9 mouse cellular contexts compared by ENCODE assay signal in the genomic region with DNA sequence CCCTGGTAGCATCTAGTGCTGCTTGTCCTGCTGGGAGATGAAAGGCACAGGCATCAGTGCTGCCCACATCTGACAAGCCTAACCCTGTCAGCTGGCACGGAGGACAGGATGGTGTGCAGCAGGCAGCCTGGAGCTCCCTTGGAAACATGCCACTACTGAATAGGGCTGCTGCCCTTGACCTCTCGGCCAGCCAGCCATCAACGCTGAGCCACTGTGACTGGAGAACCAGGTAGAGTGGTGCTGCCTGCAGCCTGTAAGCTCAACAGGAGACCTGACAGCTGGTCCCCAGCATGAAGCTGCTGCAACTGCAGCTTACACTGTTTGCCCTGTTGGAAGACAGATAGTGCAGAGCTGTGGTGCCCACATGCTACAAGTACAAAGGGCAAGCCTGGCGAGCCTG. TPM values are rescaled to one million over a fixed set of nuclear protein-coding genes. Genes with fewer than 3 reads are reported as not detected.
A peak's percentile ranks its signal among the peaks of the same experiment; 100 is the strongest.
DNase-seq lines count a peak whose midpoint lies in the region; ATAC-seq lines count a peak whose summit lies in the region.
"Had no signal": no experiment of that assay in that cellular context is flagged by ENCODE, and none has a peak within 500 bp of the region (broad histone marks: within the 10 kb centered on the region; RNA-seq: fewer than 3 reads in every experiment).

No protein-coding gene starts in this region.

- no peaks in the 10 kb centered on the region for H3K9me3 ChIP-seq in embryonic facial prominence, embryonic 11.5 days (replicated peaks; ENCODE audit: control insufficient read depth, low read length)
- H3K9me3 ChIP-seq in embryonic facial prominence, embryonic 10.5 days = no peaks in the 10 kb centered on the region
- H3K9me3 ChIP-seq in limb, embryonic 12.5 days = no peaks in the 10 kb centered on the region
- H3K9me3 ChIP-seq in limb, embryonic 10.5 days (replicated peaks) = no peaks in the 10 kb centered on the region
- no peaks in the 10 kb centered on the region for H3K9me3 ChIP-seq in heart, embryonic 11.5 days (replicated peaks; ENCODE audit: control insufficient read depth, low read length)
- H3K9me3 ChIP-seq in midbrain, embryonic 12.5 days = no peaks in the 10 kb centered on the region

- H3K4me2 ChIP-seq in embryonic facial prominence, embryonic 11.5 days (ENCODE audit: low read depth, low read length) = no peak overlapping the region
- no peak overlapping the region for H3K4me2 ChIP-seq in limb, embryonic 12.5 days
- H3K4me2 ChIP-seq in heart, embryonic 11.5 days = no peak overlapping the region
- H3K4me2 ChIP-seq in midbrain, embryonic 12.5 days (replicated peaks) = no peak overlapping the region

- DNase-seq in embryonic facial prominence, embryonic 11.5 days (ENCODE audit: low spot score) = no peak
- no peak for DNase-seq in embryonic facial prominence, embryonic 10.5 days (ENCODE audit: low spot score)
- no peak for DNase-seq in limb, embryonic 10.5 days (ENCODE audit: low spot score)
- DNase-seq in urinary bladder, adult 2 months (ENCODE audit: low spot score) = no peak
- DNase-seq in right cerebral cortex, adult 18-20 months = no peak

- H3K27me3 ChIP-seq in embryonic facial prominence, embryonic 11.5 days (ENCODE audit: control insufficient read depth, insufficient read depth, low read length) = no peaks in the 10 kb centered on the region
- no peaks in the 10 kb centered on the region for H3K27me3 ChIP-seq in embryonic facial prominence, embryonic 10.5 days (replicated peaks; ENCODE audit: low read depth, poor library complexity, severe bottlenecking)
- no peaks in the 10 kb centered on the region for H3K27me3 ChIP-seq in limb, embryonic 12.5 days
- H3K27me3 ChIP-seq in limb, embryonic 10.5 days (ENCODE audit: low read depth, poor library complexity, severe bottlenecking) = no peaks in the 10 kb centered on the region
- H3K27me3 ChIP-seq in heart, embryonic 11.5 days (ENCODE audit: control insufficient read depth, insufficient read depth, low read length) = no peaks in the 10 kb centered on the region
- H3K27me3 ChIP-seq in midbrain, embryonic 12.5 days = no peaks in the 10 kb centered on the region
- H3K27me3 ChIP-seq: Patski had no signal

- H3K27ac ChIP-seq in embryonic facial prominence, embryonic 11.5 days (replicated peaks; ENCODE audit: low read depth, low read length) = no peak overlapping the region
- no peak overlapping the region for H3K27ac ChIP-seq in embryonic facial prominence, embryonic 10.5 days (replicated peaks)
- H3K27ac ChIP-seq in limb, embryonic 12.5 days = no peak overlapping the region
- no peak overlapping the region for H3K27ac ChIP-seq in limb, embryonic 10.5 days
- no peak overlapping the region for H3K27ac ChIP-seq in heart, embryonic 11.5 days (ENCODE audit: low read depth, low read length)
- no peak overlapping the region for H3K27ac ChIP-seq in midbrain, embryonic 12.5 days (replicated peaks)

- no peaks in the 10 kb centered on the region for H3K4me1 ChIP-seq in embryonic facial prominence, embryonic 11.5 days (ENCODE audit: control insufficient read depth, insufficient read depth, low read length)
- no peaks in the 10 kb centered on the region for H3K4me1 ChIP-seq in embryonic facial prominence, embryonic 10.5 days
- no peaks in the 10 kb centered on the region for H3K4me1 ChIP-seq in limb, embryonic 12.5 days (replicated peaks)
- no peaks in the 10 kb centered on the region for H3K4me1 ChIP-seq in limb, embryonic 10.5 days
- no peaks in the 10 kb centered on the region for H3K4me1 ChIP-seq in heart, embryonic 11.5 days (ENCODE audit: control insufficient read depth, insufficient read depth, low read length)
- H3K4me1 ChIP-seq in midbrain, embryonic 12.5 days = no peaks in the 10 kb centered on the region

- H3K4me3 ChIP-seq in embryonic facial prominence, embryonic 11.5 days (ENCODE audit: low read depth, low read length) = no peak overlapping the region
- no peak overlapping the region for H3K4me3 ChIP-seq in embryonic facial prominence, embryonic 10.5 days
- no peak overlapping the region for H3K4me3 ChIP-seq in limb, embryonic 12.5 days (replicated peaks)
- H3K4me3 ChIP-seq in limb, embryonic 10.5 days = no peak overlapping the region
- no peak overlapping the region for H3K4me3 ChIP-seq in heart, embryonic 11.5 days (ENCODE audit: low read depth, low read length)
- no peak overlapping the region for H3K4me3 ChIP-seq in midbrain, embryonic 12.5 days

- WGBS in embryonic facial prominence, embryonic 11.5 days = 60% methylated on average over 4 of the region's 4 CpGs
- 72% methylated on average over 4 of the region's 4 CpGs for WGBS in embryonic facial prominence, embryonic 10.5 days
- WGBS in limb, embryonic 12.5 days = 81% methylated on average over 4 of the region's 4 CpGs
- WGBS in limb, embryonic 10.5 days = 85% methylated on average over 4 of the region's 4 CpGs
- 47% methylated on average over 4 of the region's 4 CpGs for WGBS in heart, embryonic 11.5 days (ENCODE audit: insufficient replicate concordance)
- 74% methylated on average over 4 of the region's 4 CpGs for WGBS in midbrain, embryonic 12.5 days

- 0 out of 2 replicates have a peak, but pooled peaks have one; percentile 29 for ATAC-seq in embryonic facial prominence, embryonic 11.5 days (replicated peaks; ENCODE audit: insufficient number of reproducible peaks, low FRiP score, low TSS enrichment, low read depth)
- peak; percentile 31; the same call in 1 of the 2 replicates for ATAC-seq in limb, embryonic 12.5 days (ENCODE audit: insufficient number of reproducible peaks, insufficient read depth, low FRiP score, low TSS enrichment, low read depth)
- ATAC-seq in heart, embryonic 11.5 days (replicated peaks; ENCODE audit: insufficient number of reproducible peaks, low FRiP score, low TSS enrichment) = 0 out of 2 replicates have a peak, but pooled peaks have one; percentile 22
- ATAC-seq in midbrain, embryonic 12.5 days (ENCODE audit: low FRiP score, low read depth) = peak; percentile 38; the same call in 1 of the 2 replicates
- ATAC-seq: Patski had no signal

- no peak overlapping the region for H3K9ac ChIP-seq in embryonic facial prominence, embryonic 11.5 days (replicated peaks; ENCODE audit: low read length)
- no peak overlapping the region for H3K9ac ChIP-seq in limb, embryonic 12.5 days (replicated peaks)
- H3K9ac ChIP-seq in heart, embryonic 11.5 days (ENCODE audit: low read depth, low read length) = no peak overlapping the region
- H3K9ac ChIP-seq in midbrain, embryonic 12.5 days (replicated peaks) = no peak overlapping the region

- H3K36me3 ChIP-seq in embryonic facial prominence, embryonic 11.5 days (replicated peaks; ENCODE audit: control insufficient read depth, insufficient read depth, low read depth, low read length) = no peaks in the 10 kb centered on the region
- H3K36me3 ChIP-seq in embryonic facial prominence, embryonic 10.5 days (replicated peaks) = peaks cover 12% of the 10 kb centered on the region; the same call in 1 of the 2 replicates
- H3K36me3 ChIP-seq in limb, embryonic 12.5 days = peaks cover 10% of the 10 kb centered on the region
- no peaks in the 10 kb centered on the region for H3K36me3 ChIP-seq in limb, embryonic 10.5 days
- peaks cover 3% of the 10 kb centered on the region; the same call in 1 of the 2 replicates for H3K36me3 ChIP-seq in heart, embryonic 11.5 days (ENCODE audit: control insufficient read depth, insufficient read depth, low read length)
- H3K36me3 ChIP-seq in midbrain, embryonic 12.5 days = peaks cover 6% of the 10 kb centered on the region; the same call in 1 of the 2 replicates

RNA-seq across cellular contexts. Expression of a gene that starts 27.3 kb away (rescaled TPM):
- 6.4 and 7.7 TPM in 2 replicates for polyA plus RNA-seq in embryonic facial prominence, embryonic 11.5 days (2014; fragmentation: Nextera tagmentation; extraction: Ambion mirVana)
- polyA plus RNA-seq in embryonic facial prominence, embryonic 10.5 days (2016; fragmentation: Nextera tagmentation; extraction: Ambion mirVana) = 2.1 and 3.4 TPM in 2 replicates
- polyA plus RNA-seq in limb, embryonic 12.5 days (2016; fragmentation: Nextera tagmentation; extraction: Ambion mirVana) = 2.5 and 3.4 TPM in 2 replicates
- polyA plus RNA-seq in limb, embryonic 10.5 days (2016; fragmentation: Nextera tagmentation; extraction: Ambion mirVana) = 1.9 and 3.7 TPM in 2 replicates
- 2.1 and 2.2 TPM in 2 replicates for polyA plus RNA-seq in heart, embryonic 11.5 days (2014; fragmentation: Nextera tagmentation; extraction: Ambion mirVana)
- polyA plus RNA-seq in midbrain, embryonic 12.5 days (2016; fragmentation: Nextera tagmentation; extraction: Ambion mirVana) = 63.2 and 64.3 TPM in 2 replicates
- 3.9 and 5.6 TPM in 2 replicates for polyA plus RNA-seq in urinary bladder, adult 2 months (2012; rRNA removed)
- polyA plus RNA-seq: Patski had no signal

RNA-seq across cellular contexts. Expression of a gene that starts 48.3 kb away (rescaled TPM):
- polyA plus RNA-seq in embryonic facial prominence, embryonic 11.5 days (2014; fragmentation: Nextera tagmentation; extraction: Ambion mirVana) = 5.9 and 9.6 TPM in 2 replicates
- polyA plus RNA-seq in embryonic facial prominence, embryonic 10.5 days (2016; fragmentation: Nextera tagmentation; extraction: Ambion mirVana) = 4.8 and 5.9 TPM in 2 replicates
- 7.5 and 8.3 TPM in 2 replicates for polyA plus RNA-seq in limb, embryonic 12.5 days (2016; fragmentation: Nextera tagmentation; extraction: Ambion mirVana)
- polyA plus RNA-seq in limb, embryonic 10.5 days (2016; fragmentation: Nextera tagmentation; extraction: Ambion mirVana) = 2.7 and 4.3 TPM in 2 replicates
- 18.5 and 20.7 TPM in 2 replicates for polyA plus RNA-seq in heart, embryonic 11.5 days (2014; fragmentation: Nextera tagmentation; extraction: Ambion mirVana)
- polyA plus RNA-seq in midbrain, embryonic 12.5 days (2016; fragmentation: Nextera tagmentation; extraction: Ambion mirVana) = 15.9 and 17.3 TPM in 2 replicates
- polyA plus RNA-seq in urinary bladder, adult 2 months (2012; rRNA removed) = 9.4 and 11.6 TPM in 2 replicates
